Mouse (Mus musculus) bone marrow macrophage, adult 2 months (primary cell): Measurements from ENCODE around the gene Tlk2.

ENCODE experiments used
- CTCF ChIP-seq: IDR thresholded peaks from 2 replicates; pipeline ENCODE4 v1.5.1; 2012; ENCODE audit warnings: low read depth, mild to moderate bottlenecking, low read length, moderate library complexity
- POLR2A ChIP-seq: IDR thresholded peaks from 2 replicates; pipeline ENCODE4 v1.6.1; 2012; ENCODE audit warnings: mild to moderate bottlenecking, low read depth, low read length, borderline replicate concordance

- TF ChIP-seq POLR2A (no peak), CTCF (no peak)
These were observed 136.7 kb downstream of the Tlk2 start for GRCm38 (mm10) chr11:105315296-105315695.
